Mouse (Mus musculus): ENCODE measurements around the gene Hist1h2bh. TPM values are rescaled to one million over a fixed set of nuclear protein-coding genes. Genes with fewer than 3 reads are reported as not detected.

The Hist1h2bh gene
- polyA plus RNA-seq (2014; fragmentation: Illumina TruSeq; extraction: RNeasy Lipid Tissue Mini Kit (QIAGEN cat#74804); ENCODE audit: low read depth, low replicate concordance), result 0.24 TPM

DNA sequence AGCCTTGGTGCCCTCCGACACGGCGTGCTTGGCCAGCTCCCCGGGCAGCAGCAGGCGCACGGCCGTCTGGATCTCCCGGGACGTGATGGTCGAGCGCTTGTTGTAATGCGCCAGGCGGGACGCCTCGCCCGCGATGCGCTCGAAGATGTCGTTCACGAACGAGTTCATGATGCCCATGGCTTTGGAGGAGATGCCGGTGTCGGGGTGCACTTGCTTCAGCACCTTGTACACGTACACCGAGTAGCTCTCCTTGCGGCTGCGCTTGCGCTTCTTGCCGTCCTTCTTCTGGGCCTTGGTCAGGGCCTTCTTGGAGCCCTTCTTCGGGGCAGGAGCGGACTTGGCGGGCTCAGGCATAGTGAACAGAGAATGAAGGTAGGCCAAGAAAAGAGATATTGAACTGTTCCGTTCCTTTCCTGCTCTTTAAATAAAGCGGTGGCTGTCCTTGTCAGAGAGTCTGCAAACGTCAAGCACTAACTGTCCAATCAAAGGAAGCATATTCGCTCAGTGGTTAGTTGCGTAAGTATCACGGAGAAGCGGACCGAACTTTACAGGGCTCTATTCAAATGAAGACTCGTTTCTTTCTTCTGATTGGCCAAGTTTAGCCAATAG is at the start of gene Hist1h2bh:
Hist1h2bh (minus strand) TSS at position 394 of the 609 bp plus-strand sequence.

DNA sequence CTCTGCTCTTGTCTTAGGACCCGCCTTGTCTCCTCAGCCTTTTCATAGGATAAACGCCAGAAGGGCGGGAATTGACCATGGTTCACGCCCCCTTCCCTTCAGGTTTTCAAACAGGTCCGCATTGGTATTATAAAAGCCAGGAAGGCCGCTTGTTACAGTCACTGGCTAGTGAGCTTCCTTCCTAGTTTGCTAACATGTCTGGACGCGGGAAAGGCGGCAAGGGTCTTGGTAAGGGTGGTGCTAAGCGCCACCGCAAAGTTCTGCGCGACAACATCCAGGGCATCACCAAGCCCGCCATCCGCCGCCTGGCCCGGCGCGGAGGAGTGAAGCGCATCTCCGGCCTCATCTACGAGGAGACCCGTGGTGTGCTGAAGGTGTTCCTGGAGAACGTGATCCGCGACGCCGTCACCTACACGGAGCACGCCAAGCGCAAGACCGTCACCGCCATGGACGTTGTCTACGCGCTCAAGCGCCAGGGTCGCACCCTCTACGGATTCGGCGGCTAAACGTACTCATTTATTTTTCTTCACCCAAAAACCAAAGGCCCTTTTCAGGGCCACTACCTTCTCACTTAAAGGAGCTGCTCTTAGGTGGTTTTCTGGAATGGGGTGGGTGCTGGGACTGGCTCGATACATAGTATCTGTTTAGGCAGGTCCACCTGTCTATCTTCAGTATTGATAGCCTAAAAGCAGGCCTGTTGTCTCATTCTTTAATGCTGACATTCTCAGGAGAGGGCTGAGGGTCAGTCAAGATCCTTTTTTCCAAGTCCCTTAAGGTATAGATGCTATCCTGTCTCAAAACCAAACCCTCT is 38.4 kb upstream of the Hist1h2bh start, which contains the start of gene Hist1h4d:
Hist1h4d (plus strand) TSS at position 191 of the 811 bp plus-strand sequence.

GRCm38 (mm10) chr13:23575271-23575851 is 32.2 kb upstream of the Hist1h2bh start, which contains the start of gene Hist1h3d:
Gene Hist1h3d, plus strand, starts transcription at chr13:23575763.

GRCm38 (mm10) chr13:23573898-23574524 is 30.8 kb upstream of the Hist1h2bh start, which contains the start of the genes Hist1h2bf and Hist1h2ad:
Gene Hist1h2bf, minus strand, starts transcription at chr13:23574196.
Gene Hist1h2ad, plus strand, starts transcription at chr13:23574381.

GRCm38 (mm10) chr13:23571022-23571503 is 27.9 kb upstream of the Hist1h2bh start, which contains the start of the genes Hist1h2ae and Hist1h2bg:
Gene Hist1h2ae, minus strand, starts transcription at chr13:23571220.
Gene Hist1h2bg, plus strand, starts transcription at chr13:23571396.

GRCm38 (mm10) chr13:23561883-23562659 is 18.9 kb upstream of the Hist1h2bh start, which contains the start of gene Hist1h3e:
Gene Hist1h3e, minus strand, starts transcription at chr13:23562369.

GRCm38 (mm10) chr13:23552962-23553361 is 9.8 kb upstream of the Hist1h2bh start, which contains the start of gene Hist1h1d:
Gene Hist1h1d, plus strand, starts transcription at chr13:23553262.

GRCm38 (mm10) chr13:23551146-23551834 is 8.1 kb upstream of the Hist1h2bh start, which contains the start of gene Hist1h4f:
Gene Hist1h4f, minus strand, starts transcription at chr13:23551648.

GRCm38 (mm10) chr13:23543965-23544786 is 984 bp upstream of the Hist1h2bh start, which contains the start of gene Hist1h3f:
Gene Hist1h3f, plus strand, starts transcription at chr13:23544052.

DNA sequence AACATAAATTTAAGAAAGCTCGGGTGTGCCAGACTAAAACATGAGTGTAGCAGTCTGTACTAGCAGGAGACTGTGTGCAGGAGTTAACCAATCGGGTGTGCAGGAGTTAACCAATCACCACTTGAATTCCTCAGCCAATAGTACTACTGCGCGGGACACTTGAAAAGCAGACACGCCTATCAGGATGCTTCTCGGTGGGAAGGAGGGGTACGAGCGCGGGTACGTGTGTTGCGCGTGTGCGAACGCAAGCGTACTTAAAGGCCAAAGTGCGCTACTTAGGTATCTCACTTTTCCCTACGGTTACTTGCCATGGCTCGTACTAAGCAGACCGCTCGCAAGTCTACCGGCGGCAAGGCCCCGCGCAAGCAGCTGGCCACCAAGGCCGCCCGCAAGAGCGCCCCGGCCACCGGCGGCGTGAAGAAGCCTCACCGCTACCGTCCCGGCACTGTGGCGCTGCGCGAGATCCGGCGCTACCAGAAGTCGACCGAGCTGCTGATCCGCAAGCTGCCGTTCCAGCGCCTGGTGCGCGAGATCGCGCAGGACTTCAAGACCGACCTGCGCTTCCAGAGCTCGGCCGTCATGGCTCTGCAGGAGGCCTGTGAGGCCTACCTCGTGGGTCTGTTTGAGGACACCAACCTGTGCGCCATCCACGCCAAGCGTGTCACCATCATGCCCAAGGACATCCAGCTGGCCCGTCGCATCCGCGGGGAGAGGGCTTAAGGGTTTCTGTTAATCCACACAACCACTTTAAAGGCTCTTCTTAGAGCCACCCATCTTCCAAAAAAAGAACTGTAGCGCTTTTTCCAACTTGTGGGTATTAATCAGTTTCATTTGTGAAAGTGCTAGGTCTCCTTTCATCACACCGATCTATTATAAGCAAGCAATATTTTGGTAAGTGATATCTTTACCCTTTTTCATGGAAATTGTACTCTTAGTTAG is 7.8 kb downstream of the Hist1h2bh start, which contains the start of gene Hist1h3g:
Hist1h3g (plus strand) TSS at position 286 of the 939 bp plus-strand sequence.

DNA sequence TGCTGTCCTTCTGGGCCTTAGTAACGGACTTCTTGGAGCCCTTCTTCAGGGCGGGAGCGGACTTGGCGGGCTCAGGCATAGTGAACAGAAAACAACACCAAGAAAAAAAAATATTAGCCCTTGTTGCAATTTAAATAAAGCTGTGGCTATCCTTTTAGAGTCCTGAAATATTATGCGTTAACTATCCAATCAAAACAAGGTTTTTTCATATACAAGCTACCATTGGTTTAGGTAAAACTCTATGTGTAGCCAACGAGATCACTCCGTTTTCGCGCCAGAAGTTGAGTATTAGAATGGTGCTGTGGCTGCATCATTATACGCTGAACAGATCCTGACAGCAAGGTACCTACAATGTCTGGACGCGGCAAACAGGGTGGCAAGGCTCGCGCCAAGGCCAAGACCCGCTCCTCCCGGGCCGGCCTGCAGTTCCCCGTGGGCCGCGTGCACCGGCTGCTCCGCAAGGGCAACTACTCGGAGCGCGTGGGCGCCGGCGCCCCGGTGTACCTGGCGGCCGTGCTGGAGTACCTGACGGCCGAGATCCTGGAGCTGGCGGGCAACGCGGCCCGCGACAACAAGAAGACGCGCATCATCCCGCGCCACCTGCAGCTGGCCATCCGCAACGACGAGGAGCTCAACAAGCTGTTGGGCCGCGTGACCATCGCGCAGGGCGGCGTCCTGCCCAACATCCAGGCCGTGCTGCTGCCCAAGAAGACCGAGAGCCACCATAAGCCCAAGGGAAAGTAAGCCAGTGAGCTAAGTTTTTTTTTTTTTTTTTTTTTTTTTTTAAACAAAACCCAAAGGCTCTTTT is 9.4 kb downstream of the Hist1h2bh start, which contains the start of gene Hist1h2af:
Hist1h2af (plus strand) TSS at position 347 of the 808 bp plus-strand sequence.

GRCm38 (mm10) chr13:23530901-23531875 is 12.0 kb downstream of the Hist1h2bh start, which contains the start of gene Hist1h4h:
Gene Hist1h4h, plus strand, starts transcription at chr13:23531050.

